Mouse (Mus musculus) T-cell, adult 2 months (primary cell): ENCODE results near the gene Lrat.

ENCODE experiments used
- DNase-seq: peaks from one replicate; pipeline ENCODE4 v3.0.0; 2022; ENCODE audit warnings: low spot score

Lrat gene

GRCm38 (mm10) chr3:82903613-82904205 is at the start of gene Lrat:
Lrat (minus strand) TSS chr3:82903973.
- no peak for DNase-seq

DNA sequence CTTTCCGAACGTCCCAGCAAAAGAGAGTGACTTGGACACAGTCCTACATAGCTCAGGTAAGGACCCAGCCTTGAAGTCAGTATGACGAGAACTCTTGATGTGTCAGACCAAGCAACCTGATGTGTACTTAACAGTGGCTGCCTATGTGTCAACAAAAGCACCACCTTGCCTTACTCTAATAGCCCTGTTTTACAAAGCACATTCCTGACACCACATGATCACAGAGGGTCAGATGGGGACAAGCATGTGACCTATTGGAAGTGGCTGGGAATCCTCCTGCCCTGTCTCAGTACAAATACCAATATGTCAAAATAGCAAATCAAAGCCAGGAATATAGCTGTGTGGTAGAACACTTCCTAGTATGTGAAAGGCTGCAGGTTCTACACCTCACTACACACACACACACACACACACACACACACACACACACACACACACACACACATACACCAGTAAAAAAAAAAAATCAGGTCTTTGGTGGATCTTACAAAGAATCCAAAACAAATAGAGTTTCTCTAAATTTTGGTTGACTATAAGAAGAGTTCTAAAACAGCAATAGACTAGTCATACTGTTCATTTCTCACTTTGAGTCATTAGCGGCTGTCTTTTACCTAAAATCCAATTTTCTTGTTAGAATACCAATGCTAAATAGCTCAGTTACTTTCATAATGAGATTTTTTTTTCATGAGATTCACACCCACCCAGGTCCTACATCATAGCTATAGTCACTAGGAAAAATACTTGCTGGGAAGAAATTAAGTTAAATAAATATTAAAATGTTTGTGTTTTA is 48.6 kb upstream of the Lrat start:
- DNase-seq = no peak

DNA sequence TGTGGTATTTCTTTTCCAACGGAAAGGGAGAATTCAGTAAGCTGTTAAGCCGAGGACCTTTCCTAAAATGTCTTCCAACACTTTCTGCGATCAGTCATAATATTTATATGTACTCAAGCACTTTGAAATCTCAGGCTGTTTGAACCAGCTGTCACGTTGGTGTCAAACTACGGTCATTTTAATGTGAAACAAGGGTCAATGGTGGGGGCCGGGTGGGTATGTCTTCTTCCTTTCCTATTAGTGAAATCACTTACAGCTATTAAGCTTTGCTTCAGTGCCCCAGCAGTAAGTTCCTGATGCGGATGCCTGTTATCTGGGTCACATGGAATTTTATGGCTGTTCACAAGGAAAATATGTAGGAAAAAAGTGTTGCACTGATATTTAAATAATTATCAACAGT is 46.9 kb upstream of the Lrat start:
- DNase-seq = no peak

- DNase-seq = no peak
Observed at GRCm38 (mm10) chr3:82950208-82950607, 46.4 kb upstream of the Lrat start.

DNA sequence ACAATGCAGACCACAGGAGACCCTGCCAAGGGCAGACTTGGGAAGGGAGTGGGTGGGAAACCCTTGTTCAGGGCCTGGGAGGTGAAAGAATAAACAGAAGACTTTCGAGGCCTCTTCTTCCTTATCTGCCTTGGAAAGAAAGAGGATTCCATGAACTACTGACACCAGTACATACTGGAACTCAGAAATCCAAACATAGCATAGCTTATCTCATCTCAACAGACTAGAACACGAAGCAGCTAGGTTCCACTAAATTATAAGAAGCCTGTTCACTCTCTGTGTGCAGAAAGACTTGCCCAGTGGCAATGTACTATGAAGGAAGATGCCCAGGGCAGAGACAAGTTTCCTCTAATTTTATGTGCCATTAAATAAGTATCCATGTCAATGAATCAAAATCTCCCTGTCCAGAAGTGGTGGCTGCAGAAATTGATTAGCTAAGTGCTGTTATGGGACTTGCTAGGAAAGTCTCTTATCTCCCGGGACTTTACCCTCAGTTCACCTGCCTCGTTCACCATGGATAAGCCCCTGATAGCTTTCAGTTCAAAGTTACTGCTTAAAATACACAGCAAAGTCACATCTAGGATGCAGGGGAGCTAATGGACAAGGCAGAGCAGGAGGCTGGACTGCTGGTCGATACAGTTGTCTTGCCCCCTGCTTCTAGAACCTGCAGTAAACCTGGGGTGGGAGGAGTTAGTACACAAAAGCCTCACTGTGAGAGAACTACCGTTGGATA is 42.8 kb upstream of the Lrat start:
- DNase-seq = no peak

DNA sequence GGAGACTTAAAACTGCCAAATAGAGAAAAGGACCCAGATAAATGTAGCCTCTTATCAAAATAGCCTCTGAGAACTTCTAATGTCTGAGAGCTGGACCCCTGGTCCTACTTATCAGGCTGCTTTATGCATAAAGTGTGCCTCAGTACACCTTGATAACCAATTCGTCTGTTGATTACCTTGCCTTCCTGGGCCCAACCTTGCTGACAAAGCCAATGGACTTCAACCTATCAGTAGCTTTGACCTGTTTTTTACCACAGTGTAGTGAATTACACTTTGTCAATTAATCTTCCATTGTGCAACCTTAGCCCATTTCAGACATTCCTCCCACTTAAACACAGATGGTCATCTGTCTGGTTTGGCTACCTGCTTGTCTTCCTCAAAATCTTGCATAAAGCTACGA is 24.1 kb upstream of the Lrat start:
- DNase-seq = no peak

- DNase-seq = no peak
Observed at GRCm38 (mm10) chr3:82915632-82916031, 11.9 kb upstream of the Lrat start.

- DNase-seq = no peak
Observed at GRCm38 (mm10) chr3:82908671-82909070, 4.9 kb upstream of the Lrat start.

DNA sequence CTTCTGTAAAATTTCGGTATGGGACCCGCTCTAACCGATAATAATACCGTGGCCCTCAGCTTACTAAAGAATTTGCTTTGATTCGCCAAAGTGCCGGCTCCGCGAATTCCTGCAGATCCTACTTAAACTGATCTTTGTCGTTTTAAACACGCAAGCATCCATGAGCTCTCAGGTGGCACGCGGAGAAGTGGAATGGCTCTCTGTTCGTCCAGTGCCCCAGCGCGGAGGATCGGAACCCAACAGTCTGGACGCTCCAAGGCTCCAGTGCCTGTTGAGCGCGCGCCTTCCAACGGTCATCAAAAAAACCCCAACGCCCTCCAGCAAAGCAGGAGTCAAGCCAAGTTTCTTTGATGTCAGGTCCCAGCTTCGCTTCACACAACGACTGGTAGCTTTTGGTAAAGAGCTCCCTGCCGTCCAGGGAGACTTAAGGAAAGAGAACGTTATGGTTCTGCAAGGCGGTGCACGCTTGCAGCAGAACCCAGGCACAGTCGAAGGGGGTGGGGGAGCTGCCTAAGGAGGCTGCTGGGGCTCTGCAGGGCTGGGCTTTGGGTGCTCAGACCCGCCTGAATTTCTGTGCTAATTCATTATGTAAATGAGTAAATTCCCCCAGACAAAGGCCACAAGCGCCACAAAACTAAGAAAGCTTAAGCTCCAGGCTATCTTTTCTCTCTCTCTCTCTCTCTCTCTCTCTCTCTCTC is 587 bp upstream of the Lrat start:
- no peak for DNase-seq

- no peak for DNase-seq
Observed at GRCm38 (mm10) chr3:82902757-82903612, 788 bp downstream of the Lrat start.

DNA sequence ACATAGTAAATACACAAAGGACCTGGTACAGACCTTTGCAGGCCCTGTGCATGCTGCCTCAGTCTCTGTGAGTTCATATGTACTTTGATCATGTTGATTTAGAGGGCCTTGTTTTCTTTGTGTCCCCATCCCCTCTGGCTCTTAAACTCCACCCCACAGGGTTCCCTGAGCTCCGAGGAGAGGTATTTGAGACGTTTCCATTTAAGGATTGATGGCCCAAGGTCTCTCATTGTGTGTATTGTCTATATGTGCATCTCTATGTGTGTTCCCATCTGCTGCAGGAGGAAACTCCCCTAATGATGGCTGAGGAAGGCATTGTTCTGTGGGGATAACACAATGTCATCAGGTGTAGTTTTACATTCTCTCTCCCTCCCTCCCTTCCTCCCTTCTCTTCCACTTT is 14.9 kb downstream of the Lrat start:
- no peak for DNase-seq

DNA sequence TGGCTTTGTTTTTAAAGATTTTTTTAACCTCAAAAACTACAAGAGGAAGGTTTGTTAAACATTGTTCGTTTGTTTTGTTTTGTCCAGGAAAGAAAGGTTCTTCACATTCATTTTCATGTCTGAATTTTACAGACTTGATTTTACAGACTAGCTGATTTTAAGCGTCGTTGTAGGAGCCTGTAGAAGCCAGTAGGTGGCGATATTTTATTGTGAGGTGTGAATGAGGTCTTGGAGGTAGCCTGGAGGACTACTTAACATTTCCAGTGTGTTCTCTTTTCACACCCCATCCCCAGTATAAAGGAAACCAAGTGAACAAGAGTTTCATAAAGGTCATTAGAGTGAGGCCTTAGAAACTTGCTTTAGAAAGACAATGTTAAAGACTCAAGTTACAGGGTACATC is 26.5 kb downstream of the Lrat start:
- no peak for DNase-seq

DNA sequence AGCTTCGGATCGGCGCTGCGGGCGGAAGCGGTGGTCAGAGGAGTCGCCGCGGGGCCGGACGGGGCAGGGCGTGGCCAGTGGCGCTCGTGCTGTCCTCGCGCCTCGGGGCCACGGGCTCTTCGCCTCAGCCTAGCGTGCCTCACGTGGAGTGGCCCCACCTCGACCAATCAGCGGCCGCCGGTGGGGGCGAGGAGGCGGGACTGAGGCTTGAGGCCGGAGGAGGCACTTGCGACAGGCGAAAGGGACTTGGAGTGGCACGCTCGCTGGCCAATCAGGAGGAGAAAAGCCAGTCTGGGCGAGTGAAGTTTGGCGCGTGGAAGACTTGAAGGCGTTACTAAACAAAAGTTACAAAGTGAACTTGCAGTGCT is 27.4 kb downstream of the Lrat start, which contains the start of gene Rbm46:
Gene Rbm46, minus strand, starts transcription at position 112 of the 368 bp plus-strand sequence.
- DNase-seq = no peak

GRCm38 (mm10) chr3:82875671-82876371 is 28.0 kb downstream of the Lrat start:
- no peak for DNase-seq

DNA sequence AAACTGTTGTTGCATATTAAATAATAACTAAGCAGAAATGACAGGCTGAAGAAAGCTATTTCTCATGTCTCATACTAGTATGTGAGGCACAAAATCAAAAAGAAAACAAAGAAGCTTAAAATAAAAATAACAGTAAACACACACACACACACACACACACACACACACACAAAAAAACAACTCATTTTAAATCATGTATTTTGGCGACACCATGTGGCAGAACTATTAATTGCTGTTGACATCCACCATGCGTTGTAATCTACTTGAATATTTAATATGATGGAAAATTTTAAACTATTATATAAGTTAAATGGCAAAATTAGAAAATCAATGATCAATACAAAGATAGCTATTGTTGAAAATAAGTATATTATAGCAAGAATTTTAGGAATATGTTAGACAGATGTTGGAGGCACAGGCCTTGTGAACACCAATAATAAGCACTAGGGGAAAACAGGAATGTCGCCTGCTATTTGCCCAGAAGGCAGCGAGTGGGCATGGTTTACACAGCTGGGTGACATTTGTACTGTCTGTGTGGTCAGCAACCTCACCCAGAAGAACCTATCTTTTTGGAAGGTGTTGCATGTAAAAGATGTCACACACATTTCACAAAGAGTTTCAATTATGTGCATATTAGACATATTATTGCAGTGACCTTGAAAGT is 46.2 kb downstream of the Lrat start:
- DNase-seq = no peak
